Mouse (Mus musculus) midbrain, embryonic 11.5 days (tissue): ENCODE measurements at regions not wholly inside any gene's neighbourhood (a gene's known extent, or its start where the extent isn't known, plus 50 kb on each side); places are given as distances from the start of the nearest gene placed in this dataset.

ENCODE experiments used
- ATAC-seq: fragments of 200-750 bp; cut with Nextera tagmentation; 2 replicates; pipeline ENCODE4 v1.8.0; 2017; ENCODE audit warnings: moderate TSS enrichment, moderate library complexity; ENCODE audit not compliant: low FRiP score
- DNase-seq: peaks from one replicate; pipeline ENCODE4 v3.0.0; 2015; ENCODE audit warnings: low spot score; ENCODE audit errors: missing footprints
- H3K27ac ChIP-seq: fragments of 300-500 bp; sonication (generic); 2 replicates; pipeline ENCODE4 v1.5.1; 2014; ENCODE audit warnings: low read depth, low read length
- H3K27me3 ChIP-seq: fragments of 300-500 bp; sonication (generic); 2 replicates; pipeline ENCODE4 v1.6.1; 2014; ENCODE audit warnings: mild to moderate bottlenecking, low read length, moderate library complexity, mixed read lengths; ENCODE audit not compliant: control insufficient read depth, insufficient read depth
- H3K36me3 ChIP-seq: fragments of 300-500 bp; sonication (generic); 2 replicates; pipeline ENCODE4 v1.6.1; 2014; ENCODE audit warnings: mild to moderate bottlenecking, low read length, moderate library complexity, mixed read lengths; ENCODE audit not compliant: control insufficient read depth, insufficient read depth
- H3K4me1 ChIP-seq: fragments of 300-500 bp; sonication (generic); 2 replicates; pipeline ENCODE4 v1.6.1; 2014; ENCODE audit warnings: low read length; ENCODE audit not compliant: control insufficient read depth, insufficient read depth
- H3K4me2 ChIP-seq: fragments of 300-500 bp; sonication (generic); 2 replicates; pipeline ENCODE4 v1.6.1; 2014; ENCODE audit warnings: mild to moderate bottlenecking, moderate library complexity
- H3K4me3 ChIP-seq: fragments of 300-500 bp; sonication (generic); 2 replicates; pipeline ENCODE4 v1.5.1; 2014; ENCODE audit warnings: low read depth, low read length
- H3K9ac ChIP-seq: fragments of 300-500 bp; sonication (generic); 2 replicates; pipeline ENCODE4 v1.6.1; 2014; ENCODE audit warnings: low read length
- H3K9me3 ChIP-seq: fragments of 300-500 bp; sonication (generic); 2 replicates; pipeline ENCODE4 v1.6.1; 2016; ENCODE audit warnings: low read length; ENCODE audit not compliant: control insufficient read depth
- WGBS: fragments of 180-500 bp; shearing (Covaris S2); extraction: QIAGEN DNeasy Blood & Tissue Kit; methylation state at CpG from one replicate; pipeline ENCODE4 v1.1.7; 2014; 5-methylcytosine and 5-hydroxymethylcytosine counted together

GRCm38 (mm10) chr13:46180606-46181133 lies 92.9 kb upstream of the Stmnd1 start:
- Histone ChIP-seq H3K4me2 (peak overlapping the region; percentile 8; the same call in 1 of the 2 replicates), H3K27ac (no peak overlapping the region), H3K4me3 (no peak overlapping the region), H3K9ac (no peak overlapping the region), H3K9me3 (no peaks in the 10 kb centered on the region), H3K27me3 (no peaks in the 10 kb centered on the region), H3K4me1 (peaks cover 4% of the 10 kb centered on the region), H3K36me3 (no peaks in the 10 kb centered on the region)
- WGBS = 29% methylated on average over 12 of the region's 12 CpGs
- ATAC-seq (no peak), DNase-seq (peak; percentile 93)

GRCm38 (mm10) chr13:46179916-46180315 lies 93.6 kb upstream of the Stmnd1 start:
- Histone ChIP-seq H3K4me1 (peaks cover 4% of the 10 kb centered on the region), H3K27me3 (no peaks in the 10 kb centered on the region), H3K4me2 (no peak overlapping the region), H3K9ac (no peak overlapping the region), H3K4me3 (no peak overlapping the region), H3K27ac (no peak overlapping the region), H3K9me3 (no peaks in the 10 kb centered on the region), H3K36me3 (no peaks in the 10 kb centered on the region)
- DNase-seq (peak; percentile 73), ATAC-seq (no peak)
- WGBS = 80% methylated on average over 3 of the region's 3 CpGs

GRCm38 (mm10) chr13:46173103-46173502 lies 100.4 kb upstream of the Stmnd1 start:
- Histone ChIP-seq H3K9me3 (no peaks in the 10 kb centered on the region), H3K27ac (no peak overlapping the region), H3K27me3 (no peaks in the 10 kb centered on the region), H3K36me3 (no peaks in the 10 kb centered on the region), H3K4me2 (no peak overlapping the region), H3K4me1 (peaks cover 2% of the 10 kb centered on the region; the same call in 1 of the 2 replicates), H3K9ac (no peak overlapping the region), H3K4me3 (no peak overlapping the region)
- no peak for ATAC-seq
- no peak for DNase-seq
- 16% methylated on average over 8 of the region's 8 CpGs for WGBS

DNA sequence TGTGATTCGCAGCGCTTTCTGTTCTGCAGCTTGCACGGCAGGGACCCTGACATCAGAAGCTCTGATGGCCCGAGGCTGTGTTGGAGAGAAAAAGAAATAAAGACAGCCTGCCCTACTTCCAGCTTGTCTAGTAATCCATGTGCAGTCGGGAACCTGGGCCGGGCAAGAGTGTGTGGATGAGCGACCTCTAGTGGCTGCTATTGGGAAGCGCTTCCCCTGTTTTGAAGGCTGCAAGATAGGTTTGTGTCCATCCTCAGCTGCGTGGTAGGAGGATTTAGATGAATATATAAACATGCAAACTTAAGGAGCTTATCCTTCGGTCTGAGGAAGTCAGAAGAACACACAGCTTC lies 111.5 kb upstream of the Stmnd1 start:
- Histone ChIP-seq H3K4me1 (peaks cover 3% of the 10 kb centered on the region; the same call in 1 of the 2 replicates), H3K36me3 (no peaks in the 10 kb centered on the region), H3K4me2 (peak overlapping the region; percentile 34), H3K4me3 (0 out of 2 replicates have a peak overlapping the region, but pooled peaks have one; percentile 5), H3K9me3 (no peaks in the 10 kb centered on the region), H3K9ac (0 out of 2 replicates have a peak overlapping the region, but pooled peaks have one; percentile 16), H3K27ac (no peak overlapping the region), H3K27me3 (no peaks in the 10 kb centered on the region)
- peak; percentile 97 for DNase-seq
- 2% methylated on average over 10 of the region's 10 CpGs for WGBS
- peak; percentile 55; the same call in 1 of the 2 replicates for ATAC-seq

- H3K4me1 ChIP-seq = peaks cover 3% of the 10 kb centered on the region; the same call in 1 of the 2 replicates
- 43% methylated on average over 13 of the region's 13 CpGs for WGBS
- no peaks in the 10 kb centered on the region for H3K9me3 ChIP-seq
- ATAC-seq (0 out of 2 replicates have a peak, but pooled peaks have one; percentile 35), DNase-seq (peak; percentile 89)
- H3K36me3 ChIP-seq = no peaks in the 10 kb centered on the region
- H3K4me3 ChIP-seq = 0 out of 2 replicates have a peak overlapping the region, but pooled peaks have one; percentile 5
- H3K27ac ChIP-seq = no peak overlapping the region
- H3K9ac ChIP-seq = 0 out of 2 replicates have a peak overlapping the region, but pooled peaks have one; percentile 16
- peak overlapping the region; percentile 34 for H3K4me2 ChIP-seq
- H3K27me3 ChIP-seq = no peaks in the 10 kb centered on the region
Observed at GRCm38 (mm10) chr13:46161261-46162024, 112.1 kb upstream of the Stmnd1 start.

DNA sequence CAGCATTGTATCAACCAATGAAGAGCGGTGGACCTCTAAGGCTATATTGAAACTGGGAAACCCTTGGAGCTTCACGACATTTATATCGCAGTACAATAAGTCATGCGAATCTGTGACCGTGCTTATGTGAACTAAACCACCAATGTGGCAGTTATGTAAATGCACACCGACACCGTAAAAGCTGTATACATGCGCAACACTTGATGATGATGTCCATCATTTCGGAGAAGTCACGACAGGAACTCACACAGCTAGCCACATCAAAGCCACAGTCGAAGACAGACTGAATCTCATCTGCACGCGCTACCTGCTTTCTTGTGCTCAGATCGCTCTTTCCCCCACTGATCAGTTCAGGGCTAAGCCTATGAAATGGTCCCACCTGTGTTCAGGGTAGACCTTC lies 114.2 kb upstream of the Stmnd1 start:
- no peaks in the 10 kb centered on the region for H3K36me3 ChIP-seq
- no peak overlapping the region for H3K27ac ChIP-seq
- H3K4me3 ChIP-seq = no peak overlapping the region
- no peak for ATAC-seq
- no peak for DNase-seq
- no peak overlapping the region for H3K4me2 ChIP-seq
- H3K4me1 ChIP-seq = peaks cover 3% of the 10 kb centered on the region; the same call in 1 of the 2 replicates
- no peaks in the 10 kb centered on the region for H3K9me3 ChIP-seq
- WGBS = 92% methylated on average over 14 of the region's 14 CpGs
- no peaks in the 10 kb centered on the region for H3K27me3 ChIP-seq
- no peak overlapping the region for H3K9ac ChIP-seq

- DNase-seq (no peak), ATAC-seq (no peak)
- Histone ChIP-seq H3K4me3 (no peak overlapping the region), H3K27ac (no peak overlapping the region), H3K4me1 (no peaks in the 10 kb centered on the region), H3K9me3 (no peaks in the 10 kb centered on the region; the same call in 1 of the 2 replicates), H3K4me2 (no peak overlapping the region), H3K36me3 (no peaks in the 10 kb centered on the region), H3K27me3 (no peaks in the 10 kb centered on the region), H3K9ac (no peak overlapping the region)
- WGBS = 82% methylated on average over 14 of the region's 14 CpGs
Observed at GRCm38 (mm10) chr13:46153282-46154260, 120.0 kb upstream of the Stmnd1 start.

GRCm38 (mm10) chr13:46140006-46140405 lies 133.5 kb upstream of the Stmnd1 start:
- WGBS = 95% methylated on average over 3 of the region's 3 CpGs
- ATAC-seq = no peak

More at GRCm38 (mm10) chr13:46140006-46140405, 133.5 kb upstream of the Stmnd1 start:
- no peaks in the 10 kb centered on the region for H3K36me3 ChIP-seq
- no peak overlapping the region for H3K27ac ChIP-seq
- no peak for DNase-seq
- no peaks in the 10 kb centered on the region for H3K4me1 ChIP-seq
- no peak overlapping the region for H3K4me2 ChIP-seq
- no peak overlapping the region for H3K4me3 ChIP-seq
- no peak overlapping the region for H3K9ac ChIP-seq
- no peaks in the 10 kb centered on the region for H3K27me3 ChIP-seq
- no peaks in the 10 kb centered on the region for H3K9me3 ChIP-seq
